Mouse (Mus musculus) hindbrain, embryonic 14.5 days (tissue): ENCODE data around the gene Edem1. TPM values are rescaled to one million over a fixed set of nuclear protein-coding genes. Genes with fewer than 3 reads are reported as not detected.
"Not testable (repeated sequence)": the region's sequence is repeated elsewhere in the genome, so short reads cannot be mapped to it uniquely, and the experiment has no call there.

Source experiments
- ATAC-seq: fragments of 200-750 bp; cut with Nextera tagmentation; 2 replicates; pipeline ENCODE4 v1.8.0; 2017; ENCODE audit warnings: moderate number of reproducible peaks, mild to moderate bottlenecking, moderate TSS enrichment, moderate library complexity; ENCODE audit not compliant: low FRiP score
- DNase-seq: peaks from one replicate; pipeline ENCODE4 v3.0.0-alpha.2; 2015; ENCODE audit warnings: low spot score
- H3K27ac ChIP-seq: fragments of 300-500 bp; sonication (generic); 2 replicates; pipeline ENCODE4 v1.5.1; 2014; ENCODE audit warnings: mild to moderate bottlenecking, moderate library complexity
- H3K27me3 ChIP-seq: fragments of 300-500 bp; sonication (generic); 2 replicates; pipeline ENCODE4 v1.6.1; 2014; ENCODE audit warnings: mild to moderate bottlenecking, low read length, mixed read lengths; ENCODE audit not compliant: control insufficient read depth, insufficient read depth
- H3K36me3 ChIP-seq: fragments of 300-500 bp; sonication (generic); replicated peaks from 2 replicates; pipeline ENCODE4 v1.6.1; 2014; ENCODE audit not compliant: control insufficient read depth, insufficient read depth
- H3K4me1 ChIP-seq: fragments of 300-500 bp; sonication (generic); replicated peaks from 2 replicates; pipeline ENCODE4 v1.6.1; 2014; ENCODE audit warnings: antibody characterized with exemption, low read length, mixed read lengths; ENCODE audit not compliant: control insufficient read depth, insufficient read depth
- H3K4me2 ChIP-seq: fragments of 300-500 bp; sonication (generic); replicated peaks from 2 replicates; pipeline ENCODE4 v1.6.1; 2014; ENCODE audit warnings: mild to moderate bottlenecking, moderate library complexity
- H3K4me3 ChIP-seq: fragments of 300-500 bp; sonication (generic); replicated peaks from 2 replicates; pipeline ENCODE4 v1.5.1; 2014; ENCODE audit warnings: mild to moderate bottlenecking, low read length
- H3K9ac ChIP-seq: fragments of 300-500 bp; sonication (generic); 2 replicates; pipeline ENCODE4 v1.6.1; 2014
- H3K9me3 ChIP-seq: fragments of 300-500 bp; sonication (generic); 2 replicates; pipeline ENCODE4 v1.6.1; 2016; ENCODE audit warnings: low read length; ENCODE audit not compliant: control insufficient read depth
- WGBS: fragments of 180-500 bp; shearing (Covaris S2); extraction: QIAGEN DNeasy Blood & Tissue Kit; methylation state at CpG from one replicate; pipeline ENCODE4 v1.1.7; 2014; 5-methylcytosine and 5-hydroxymethylcytosine counted together
- polyA plus RNA-seq: library from polyadenylated mRNA; unstranded; fragments of >200 nt; fragmentation: Nextera tagmentation; extraction: Ambion mirVana; gene quantifications from 2 replicates; pipeline ENCODE4 v1.2.1, GENCODE M21; 2014

Gene Edem1
- polyA plus RNA-seq, 1 experiment from 2014 or later = 8.9 TPM

DNA sequence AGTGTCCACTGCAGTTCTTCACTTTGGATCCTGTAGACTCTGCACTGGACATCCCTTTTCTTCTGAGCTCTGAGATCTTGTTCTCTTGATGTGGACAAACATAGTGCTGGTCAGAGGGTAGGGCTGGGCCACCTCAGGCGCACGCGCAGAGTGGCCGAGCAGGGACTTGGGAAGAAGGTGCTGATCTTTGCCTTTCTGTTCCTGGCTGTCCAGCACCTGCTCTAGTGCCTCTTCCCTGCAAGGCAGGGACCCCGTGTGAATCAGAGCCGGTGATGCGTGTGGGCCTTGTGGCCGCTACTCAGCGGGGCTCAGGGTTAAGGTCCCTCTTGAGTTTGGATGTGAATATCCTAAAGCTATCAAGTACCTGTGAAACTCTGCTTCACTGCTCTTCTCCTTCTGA is 30.1 kb downstream of the Edem1 start:
- H3K36me3 ChIP-seq = peaks cover 30% of the 10 kb centered on the region
- DNase-seq (no peak), ATAC-seq (no peak)
- H3K27ac ChIP-seq = no peak overlapping the region
- peaks cover 11% of the 10 kb centered on the region; the same call in 1 of the 2 replicates for H3K9me3 ChIP-seq
- H3K4me2 ChIP-seq = no peak overlapping the region
- H3K4me3 ChIP-seq = no peak overlapping the region
- 94% methylated on average over 9 of the region's 9 CpGs for WGBS
- no peaks in the 10 kb centered on the region for H3K27me3 ChIP-seq
- H3K9ac ChIP-seq = no peak overlapping the region
- no peaks in the 10 kb centered on the region for H3K4me1 ChIP-seq

DNA sequence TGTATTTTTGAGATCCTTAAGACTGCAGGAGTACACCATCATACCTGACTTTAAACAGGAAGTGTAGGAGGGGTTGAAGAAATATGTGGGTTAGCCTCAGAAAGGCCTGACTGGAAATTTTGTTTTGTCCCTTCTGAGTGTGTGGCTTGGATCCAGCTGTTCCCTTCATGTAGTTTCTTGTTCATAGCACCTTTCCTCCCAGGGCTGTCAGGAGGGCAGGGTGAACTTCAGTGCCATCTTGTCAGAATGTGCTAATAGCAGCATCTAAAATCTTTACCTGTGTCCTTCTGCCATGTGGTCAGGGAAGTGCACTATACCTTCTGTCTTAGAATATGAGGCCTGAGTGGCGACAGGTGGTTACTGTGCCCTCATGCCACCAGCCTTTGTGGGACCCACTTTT is 32.8 kb downstream of the Edem1 start:
- H3K27me3 ChIP-seq = no peaks in the 10 kb centered on the region
- ATAC-seq (no peak), DNase-seq (no peak)
- H3K9me3 ChIP-seq = peaks cover 11% of the 10 kb centered on the region; the same call in 1 of the 2 replicates
- H3K4me3 ChIP-seq = no peak overlapping the region
- peaks cover 9% of the 10 kb centered on the region for H3K36me3 ChIP-seq
- WGBS = 92% methylated on average over 1 of the region's 1 CpGs
- no peak overlapping the region for H3K9ac ChIP-seq
- no peak overlapping the region for H3K27ac ChIP-seq
- H3K4me1 ChIP-seq = no peaks in the 10 kb centered on the region
- H3K4me2 ChIP-seq = no peak overlapping the region

GRCm38 (mm10) chr6:108862548-108862947 is 34.1 kb downstream of the Edem1 start:
- ATAC-seq (no peak), DNase-seq (no peak)
- Histone ChIP-seq H3K9me3 (peaks cover 11% of the 10 kb centered on the region; the same call in 1 of the 2 replicates), H3K4me1 (no peaks in the 10 kb centered on the region), H3K27me3 (no peaks in the 10 kb centered on the region), H3K4me3 (no peak overlapping the region), H3K27ac (no peak overlapping the region), H3K4me2 (no peak overlapping the region), H3K9ac (no peak overlapping the region), H3K36me3 (peaks cover under 1% of the 10 kb centered on the region; the same call in 1 of the 2 replicates)
- WGBS = 84% methylated on average over 2 of the region's 2 CpGs

- no peak overlapping the region for H3K27ac ChIP-seq
- no peaks in the 10 kb centered on the region for H3K36me3 ChIP-seq
- H3K9me3 ChIP-seq = peaks cover 11% of the 10 kb centered on the region; the same call in 1 of the 2 replicates
- WGBS = 82% methylated on average over 5 of the region's 5 CpGs
- H3K9ac ChIP-seq = no peak overlapping the region
- H3K4me1 ChIP-seq = no peaks in the 10 kb centered on the region
- ATAC-seq = no peak
- H3K4me3 ChIP-seq = no peak overlapping the region
- no peaks in the 10 kb centered on the region for H3K27me3 ChIP-seq
- no peak for DNase-seq
- no peak overlapping the region for H3K4me2 ChIP-seq
Measured at GRCm38 (mm10) chr6:108866317-108866716, 37.9 kb downstream of the Edem1 start.

DNA sequence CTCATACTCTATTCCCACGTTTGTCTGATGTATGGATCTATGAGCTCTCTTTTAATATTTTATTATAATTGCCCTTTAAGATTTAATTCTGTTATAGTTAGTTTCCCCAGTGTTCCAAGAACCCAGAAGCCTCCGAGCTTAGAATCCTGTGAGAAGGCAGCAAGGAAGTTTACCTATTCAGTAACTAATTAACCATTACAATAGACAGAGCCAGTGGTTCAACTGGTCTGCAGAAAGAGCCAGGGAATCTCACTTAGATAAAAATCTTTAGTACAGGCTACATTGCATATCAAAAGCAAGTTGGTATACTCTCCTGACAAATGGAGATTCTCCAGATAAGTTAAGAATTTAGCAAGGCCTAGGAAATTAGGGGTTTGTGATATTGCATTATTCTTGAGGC is 40.6 kb downstream of the Edem1 start:
- H3K27ac ChIP-seq, H3K4me1 ChIP-seq, H3K36me3 ChIP-seq, DNase-seq, H3K4me2 ChIP-seq, H3K4me3 ChIP-seq, H3K9me3 ChIP-seq, H3K27me3 ChIP-seq, ATAC-seq, H3K9ac ChIP-seq: not testable (repeated sequence)
- 55% methylated on average over 2 of the region's 2 CpGs for WGBS

DNA sequence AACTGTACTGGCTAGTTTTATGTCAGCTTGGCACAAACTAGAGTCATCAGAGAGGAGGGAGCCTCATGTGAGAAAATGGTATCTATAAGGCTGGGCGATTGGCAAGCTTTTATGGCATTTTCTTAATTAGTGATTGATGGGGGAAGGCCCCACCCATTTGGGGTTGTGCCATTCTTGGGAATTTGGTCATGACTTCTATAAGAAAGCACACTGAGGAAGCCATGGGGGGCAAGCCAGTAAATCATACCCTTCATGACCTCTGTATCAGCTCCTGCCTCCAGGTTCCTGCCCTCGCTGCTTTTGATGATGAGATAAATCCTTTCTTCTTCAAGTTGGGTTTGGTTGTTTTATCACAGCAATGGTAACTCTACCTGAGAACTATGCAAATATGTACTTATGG is 42.0 kb downstream of the Edem1 start:
- Histone ChIP-seq H3K27me3 (no peaks in the 10 kb centered on the region), H3K36me3 (no peaks in the 10 kb centered on the region), H3K9ac (no peak overlapping the region), H3K4me2 (no peak overlapping the region), H3K4me3 (no peak overlapping the region), H3K4me1 (no peaks in the 10 kb centered on the region), H3K27ac (no peak overlapping the region), H3K9me3 (no peaks in the 10 kb centered on the region)
- ATAC-seq (no peak), DNase-seq (no peak)
- WGBS = 96% methylated on average over 2 of the region's 2 CpGs

DNA sequence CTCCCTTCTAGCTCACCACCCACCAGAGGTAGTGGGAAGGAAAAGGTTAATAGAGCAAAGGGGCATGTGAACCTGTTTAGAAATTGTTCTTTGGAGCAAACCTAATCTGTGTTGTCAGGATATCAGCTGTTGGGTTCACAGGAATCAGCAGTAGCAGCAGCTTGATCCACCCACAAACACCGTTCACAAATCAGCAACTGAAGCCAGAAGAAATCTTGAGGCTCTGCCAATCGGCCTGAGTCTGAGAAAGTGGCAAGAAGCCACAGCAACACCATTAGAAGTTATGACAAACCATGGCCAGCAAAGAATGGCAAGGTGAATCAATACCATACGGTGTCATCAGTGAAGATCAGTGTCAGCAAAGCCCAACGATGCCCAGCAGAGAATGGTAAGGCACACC is 42.8 kb downstream of the Edem1 start:
- 93% methylated on average over 4 of the region's 4 CpGs for WGBS

GRCm38 (mm10) chr6:108875344-108875743 is 46.9 kb downstream of the Edem1 start:
- peaks cover 3% of the 10 kb centered on the region; the same call in 1 of the 2 replicates for H3K9me3 ChIP-seq
- H3K27me3 ChIP-seq = no peaks in the 10 kb centered on the region
- WGBS = 76% methylated on average over 1 of the region's 1 CpGs
- H3K27ac ChIP-seq = no peak overlapping the region
- no peak overlapping the region for H3K4me2 ChIP-seq
- no peak overlapping the region for H3K9ac ChIP-seq
- H3K4me1 ChIP-seq = 0 out of 2 replicates have a peak, but pooled peaks cover 4% of the 10 kb centered on the region
- H3K4me3 ChIP-seq = no peak overlapping the region
- peak; percentile 61 for DNase-seq
- no peak for ATAC-seq
- no peaks in the 10 kb centered on the region for H3K36me3 ChIP-seq

More for the DNA sequence above, 42.8 kb downstream of the Edem1 start:
- no peak for ATAC-seq
- Histone ChIP-seq H3K9ac (no peak overlapping the region), H3K9me3 (no peaks in the 10 kb centered on the region), H3K4me3 (no peak overlapping the region), H3K4me2 (no peak overlapping the region), H3K27me3 (no peaks in the 10 kb centered on the region), H3K36me3 (no peaks in the 10 kb centered on the region), H3K4me1 (0 out of 2 replicates have a peak, but pooled peaks cover 4% of the 10 kb centered on the region), H3K27ac (no peak overlapping the region)
- DNase-seq = no peak

DNA sequence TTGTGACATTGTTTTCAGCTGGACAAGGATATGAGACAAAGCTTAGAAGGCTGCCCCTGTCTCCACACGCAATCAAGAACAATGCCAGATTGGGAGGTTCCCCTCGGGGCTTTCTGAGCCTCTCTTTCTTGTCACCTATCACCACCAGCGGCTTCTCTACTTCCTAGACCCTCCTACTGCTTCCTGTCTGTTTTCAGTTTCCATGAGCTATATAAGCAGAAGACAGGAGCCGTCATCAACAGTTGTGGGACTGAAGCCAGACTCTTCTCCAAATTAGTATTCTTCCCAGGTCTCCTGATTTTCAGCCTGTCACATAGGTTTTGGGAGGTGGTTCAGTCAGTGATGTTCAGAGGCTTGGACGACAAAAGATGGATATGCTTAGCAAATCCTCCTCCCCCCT is 47.6 kb downstream of the Edem1 start:
- peak; percentile 57; the same call in 1 of the 2 replicates for ATAC-seq
- Histone ChIP-seq H3K4me2 (peak overlapping the region; percentile 27), H3K36me3 (no peaks in the 10 kb centered on the region), H3K27me3 (no peaks in the 10 kb centered on the region), H3K27ac (no peak overlapping the region), H3K4me3 (no peak overlapping the region), H3K9ac (no peak overlapping the region), H3K4me1 (0 out of 2 replicates have a peak, but pooled peaks cover 4% of the 10 kb centered on the region), H3K9me3 (peaks cover 3% of the 10 kb centered on the region; the same call in 1 of the 2 replicates)
- 21% methylated on average over 5 of the region's 5 CpGs for WGBS
- DNase-seq = peak; percentile 40

DNA sequence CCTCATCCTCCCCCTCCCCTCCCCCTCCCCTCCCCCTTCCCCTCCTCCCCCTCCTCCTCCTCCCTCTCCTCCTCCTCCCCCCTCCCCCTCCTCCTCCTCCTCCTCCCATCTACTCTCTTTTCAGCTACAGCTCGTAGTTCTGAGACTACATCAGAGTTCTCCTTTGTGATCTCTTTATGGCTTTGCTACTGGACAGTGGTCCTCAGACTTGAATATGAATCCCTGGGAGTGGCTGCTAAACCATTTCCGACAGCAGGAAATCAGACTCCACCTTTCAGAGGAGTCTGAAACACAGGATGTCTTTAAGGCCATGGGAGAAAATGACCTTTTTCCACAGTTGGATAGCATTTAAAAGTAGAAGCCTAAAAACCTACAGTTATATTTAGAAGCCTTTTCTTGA is 48.0 kb downstream of the Edem1 start:
- peaks cover 7% of the 10 kb centered on the region; the same call in 1 of the 2 replicates for H3K9me3 ChIP-seq
- WGBS = 63% methylated on average over 1 of the region's 2 CpGs
- ATAC-seq = no peak; the same call in 1 of the 2 replicates
- H3K27me3 ChIP-seq = no peaks in the 10 kb centered on the region
- no peak for DNase-seq
- H3K4me1 ChIP-seq = 0 out of 2 replicates have a peak, but pooled peaks cover 4% of the 10 kb centered on the region
- H3K9ac ChIP-seq = no peak overlapping the region
- H3K36me3 ChIP-seq = no peaks in the 10 kb centered on the region
- H3K27ac ChIP-seq = no peak overlapping the region
- H3K4me2 ChIP-seq = no peak overlapping the region
- H3K4me3 ChIP-seq = no peak overlapping the region
